ENCODE assay signal across 10 mouse cellular contexts in the genomic region with DNA sequence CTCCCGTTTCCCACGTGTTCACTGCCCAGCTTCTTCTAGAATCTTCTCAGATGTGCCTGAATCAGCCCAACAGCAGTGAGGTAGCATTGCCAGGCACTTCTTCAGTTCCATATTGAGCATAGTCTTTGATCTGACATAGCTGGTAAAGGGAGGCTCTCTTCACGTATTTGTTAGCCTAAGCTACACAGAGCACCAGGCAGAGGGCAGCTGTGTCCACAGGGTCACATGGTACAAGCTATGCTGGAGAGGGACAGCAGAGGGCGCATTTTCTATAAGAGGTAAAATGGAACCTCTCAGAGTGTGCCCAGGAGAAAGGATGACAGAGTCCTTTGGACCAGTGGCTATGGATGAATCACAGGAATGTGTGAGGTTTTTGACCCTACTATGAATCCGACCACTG. TPM values are rescaled to one million over a fixed set of nuclear protein-coding genes. Genes with fewer than 3 reads are reported as not detected.
DNase-seq lines count a peak whose midpoint lies in the region; ATAC-seq lines count a peak whose summit lies in the region.
"Had no signal": no experiment of that assay in that cellular context is flagged by ENCODE, and none has a peak within 500 bp of the region (broad histone marks: within the 10 kb centered on the region; RNA-seq: fewer than 3 reads in every experiment).

No protein-coding gene starts in this region.

- no peak overlapping the region for H3K4me3 ChIP-seq in neural tube, embryonic 15.5 days (replicated peaks)
- no peak overlapping the region for H3K4me3 ChIP-seq in intestine, embryonic 16.5 days (ENCODE audit: low read length)
- H3K4me3 ChIP-seq in midbrain, embryonic 12.5 days, result no peak overlapping the region
- H3K4me3 ChIP-seq: erythroblast, embryonic 14.5 days; neural tube, embryonic 13.5 days had no signal

- intact Hi-C loops in left cerebral cortex, postnatal 36 days (cut with DNase I), result loop anchor here (5.0 kb wide), 2 partner anchors 208 to 323 kb away; no protein-coding TSS in a partner anchor

- WGBS in neural tube, embryonic 15.5 days, result 53% methylated on average over 5 of the region's 5 CpGs
- 54% methylated on average over 5 of the region's 5 CpGs for WGBS in intestine, embryonic 16.5 days
- 53% methylated on average over 5 of the region's 5 CpGs for WGBS in midbrain, embryonic 12.5 days

- H3K27ac ChIP-seq in neural tube, embryonic 15.5 days (replicated peaks), result no peak overlapping the region
- no peak overlapping the region for H3K27ac ChIP-seq in intestine, embryonic 16.5 days (ENCODE audit: low read length)
- no peak overlapping the region for H3K27ac ChIP-seq in midbrain, embryonic 12.5 days (replicated peaks)
- H3K27ac ChIP-seq: neural tube, embryonic 13.5 days had no signal

- H3K9me3 ChIP-seq in neural tube, embryonic 15.5 days (replicated peaks), result no peaks in the 10 kb centered on the region
- no peaks in the 10 kb centered on the region for H3K9me3 ChIP-seq in intestine, embryonic 16.5 days (ENCODE audit: control insufficient read depth, low read length)
- no peaks in the 10 kb centered on the region for H3K9me3 ChIP-seq in midbrain, embryonic 12.5 days
- H3K9me3 ChIP-seq: neural tube, embryonic 13.5 days had no signal

- H3K9ac ChIP-seq in neural tube, embryonic 15.5 days (replicated peaks), result no peak overlapping the region
- H3K9ac ChIP-seq in intestine, embryonic 16.5 days (ENCODE audit: low read depth, low read length), result no peak overlapping the region
- no peak overlapping the region for H3K9ac ChIP-seq in midbrain, embryonic 12.5 days (replicated peaks)
- H3K9ac ChIP-seq: neural tube, embryonic 13.5 days had no signal

- H3K36me3 ChIP-seq in neural tube, embryonic 15.5 days, result no peaks in the 10 kb centered on the region
- no peaks in the 10 kb centered on the region for H3K36me3 ChIP-seq in intestine, embryonic 16.5 days (ENCODE audit: control insufficient read depth, insufficient read depth, low read length)
- H3K36me3 ChIP-seq in midbrain, embryonic 12.5 days, result no peaks in the 10 kb centered on the region
- H3K36me3 ChIP-seq: neural tube, embryonic 13.5 days had no signal

- no peak; the same call in 1 of the 2 replicates for ATAC-seq in neural tube, embryonic 15.5 days (ENCODE audit: low FRiP score)
- peak; percentile 61 for ATAC-seq in intestine, embryonic 16.5 days
- ATAC-seq in midbrain, embryonic 12.5 days (ENCODE audit: low FRiP score, low read depth), result peak; percentile 48; the same call in 1 of the 2 replicates

- H3K27me3 ChIP-seq in neural tube, embryonic 15.5 days (replicated peaks), result peaks cover 5% of the 10 kb centered on the region; the same call in 1 of the 2 replicates
- no peaks in the 10 kb centered on the region for H3K27me3 ChIP-seq in intestine, embryonic 16.5 days (replicated peaks; ENCODE audit: control insufficient read depth, insufficient read depth, low read length)
- H3K27me3 ChIP-seq in midbrain, embryonic 12.5 days, result peaks cover 11% of the 10 kb centered on the region

- H3K4me1 ChIP-seq in neural tube, embryonic 15.5 days, result 0 out of 2 replicates have a peak, but pooled peaks cover 2% of the 10 kb centered on the region
- no peaks in the 10 kb centered on the region for H3K4me1 ChIP-seq in intestine, embryonic 16.5 days (ENCODE audit: control insufficient read depth, insufficient read depth, low read length)
- H3K4me1 ChIP-seq in midbrain, embryonic 12.5 days, result no peaks in the 10 kb centered on the region
- H3K4me1 ChIP-seq: neural tube, embryonic 13.5 days had no signal

- DNase-seq in neural tube, embryonic 10.5 days (ENCODE audit: extremely low spot score, low spot score), result peak; percentile 48
- DNase-seq in adrenal gland, adult 8-10 months, result peak; percentile 29
- peak; percentile 22 for DNase-seq in embryo, embryonic 11.5 days (ENCODE audit: low read depth, low spot score)
- peak; percentile 41 to 56 for DNase-seq in left cerebral cortex, postnatal 36 days (ENCODE audit: low spot score in 2 of 2)
- peak; percentile 68 for DNase-seq in testis, postnatal 10 days (ENCODE audit: low spot score)

- H3K4me2 ChIP-seq in neural tube, embryonic 15.5 days, result no peak overlapping the region
- H3K4me2 ChIP-seq in intestine, embryonic 16.5 days (ENCODE audit: low read depth, low read length), result no peak overlapping the region
- H3K4me2 ChIP-seq in midbrain, embryonic 12.5 days (replicated peaks), result no peak overlapping the region
- H3K4me2 ChIP-seq: neural tube, embryonic 13.5 days had no signal

RNA-seq across cellular contexts. Expression of gene Drd5, which starts 10.3 kb away (rescaled TPM):
- 0.84 and 0.88 TPM in 2 replicates for polyA plus RNA-seq in neural tube, embryonic 15.5 days (2015; fragmentation: Nextera tagmentation; extraction: Ambion mirVana)
- not detected for total RNA-seq in adrenal gland, adult 8-10 months (2022)
- not detected in 2 replicates for polyA plus RNA-seq in intestine, embryonic 16.5 days (2015; fragmentation: Nextera tagmentation; extraction: Ambion mirVana)
- 1 to 10 TPM; 2.2 to 2.6 TPM for total RNA-seq in left cerebral cortex, postnatal 36 days (2021)
- 0.13 and 0.18 TPM in 2 replicates for polyA plus RNA-seq in midbrain, embryonic 12.5 days (2016; fragmentation: Nextera tagmentation; extraction: Ambion mirVana)
- polyA plus RNA-seq: erythroblast, embryonic 14.5 days had no signal

RNA-seq across cellular contexts. Expression of gene Otop1, which starts 33.1 kb away (rescaled TPM):
- polyA plus RNA-seq in neural tube, embryonic 15.5 days (2015; fragmentation: Nextera tagmentation; extraction: Ambion mirVana), result 0.05 TPM in 1 of 2 replicates, not detected in the other
- 10 to 100 TPM in 3 of 4 experiments, 1 to 10 TPM in 1; 2.6 to 26.4 (median 18.4) TPM for total RNA-seq in adrenal gland, adult 8-10 months (2022)
- polyA plus RNA-seq in intestine, embryonic 16.5 days (2015; fragmentation: Nextera tagmentation; extraction: Ambion mirVana), result 0.04 TPM in 1 of 2 replicates, not detected in the other
- not detected for total RNA-seq in left cerebral cortex, postnatal 36 days (2021)
- polyA plus RNA-seq in midbrain, embryonic 12.5 days (2016; fragmentation: Nextera tagmentation; extraction: Ambion mirVana), result not detected in 2 replicates
- polyA plus RNA-seq: erythroblast, embryonic 14.5 days; neural tube, embryonic 13.5 days had no signal

RNA-seq across cellular contexts. Expression of gene Tmem128, which starts 48.9 kb away (rescaled TPM):
- polyA plus RNA-seq in neural tube, embryonic 15.5 days (2015; fragmentation: Nextera tagmentation; extraction: Ambion mirVana), result 96.4 and 100 TPM in 2 replicates
- total RNA-seq in adrenal gland, adult 8-10 months (2022), result 10 to 100 TPM; 36.1 to 39.6 (median 37.4) TPM
- 58.3 and 62.9 TPM in 2 replicates for polyA plus RNA-seq in intestine, embryonic 16.5 days (2015; fragmentation: Nextera tagmentation; extraction: Ambion mirVana)
- total RNA-seq in left cerebral cortex, postnatal 36 days (2021), result 10 to 100 TPM; 31.6 to 35.4 TPM
- polyA plus RNA-seq in midbrain, embryonic 12.5 days (2016; fragmentation: Nextera tagmentation; extraction: Ambion mirVana), result 88.3 and 100 TPM in 2 replicates
